Mouse (Mus musculus) ES-Bruce4 (cell line): ENCODE results near the gene Cdc42ep1. TPM values are rescaled to one million over a fixed set of nuclear protein-coding genes. Genes with fewer than 3 reads are reported as not detected.

Source experiments
- H3K27ac ChIP-seq: 2 replicates; pipeline ENCODE4 v1.5.1; 2012; ENCODE audit warnings: low read length, inconsistent platforms; ENCODE audit not compliant: insufficient read depth
- H3K27me3 ChIP-seq: 2 replicates; pipeline ENCODE4 v1.6.1; 2012; ENCODE audit warnings: mild to moderate bottlenecking, low read length, inconsistent platforms; ENCODE audit not compliant: control insufficient read depth, poor library complexity, insufficient read depth, severe bottlenecking
- H3K36me3 ChIP-seq: 2 replicates; pipeline ENCODE4 v1.6.1; 2012; ENCODE audit warnings: inconsistent platforms, mild to moderate bottlenecking, low read length, moderate library complexity; ENCODE audit not compliant: control insufficient read depth, poor library complexity, insufficient read depth, severe bottlenecking
- H3K4me1 ChIP-seq: one replicate; pipeline ENCODE4 v1.8.1; 2011; ENCODE audit warnings: low read length; ENCODE audit not compliant: control insufficient read depth, insufficient read depth
- H3K4me3 ChIP-seq: 2 replicates; pipeline ENCODE4 v1.5.1; 2011; ENCODE audit warnings: low read depth, mild to moderate bottlenecking, low read length
- H3K9ac ChIP-seq: 2 replicates; pipeline ENCODE4 v1.6.1; 2012; ENCODE audit warnings: low read depth, mild to moderate bottlenecking, inconsistent platforms; ENCODE audit not compliant: poor library complexity, severe bottlenecking
- H3K9me3 ChIP-seq: replicated peaks from 2 replicates; pipeline ENCODE4 v1.6.1; 2012; ENCODE audit warnings: mild to moderate bottlenecking, low read length, inconsistent platforms; ENCODE audit not compliant: control insufficient read depth, poor library complexity, insufficient read depth, severe bottlenecking
- CTCF ChIP-seq: IDR thresholded peaks from one replicate; pipeline ENCODE4 v1.8.1; 2011; ENCODE audit warnings: low read depth, low read length
- EP300 ChIP-seq: IDR thresholded peaks from 2 replicates; pipeline ENCODE4 v1.6.1; 2011; ENCODE audit warnings: low read depth, low read length; ENCODE audit not compliant: insufficient read depth
- POLR2A ChIP-seq: IDR thresholded peaks from one replicate; pipeline ENCODE4 v1.8.1; 2011; ENCODE audit warnings: low read length; ENCODE audit not compliant: insufficient read depth
- polyA plus RNA-seq: library from polyadenylated mRNA; stranded (reverse); fragments of >200 nt; gene quantifications from 2 replicates; pipeline ENCODE4 v1.2.4, GENCODE M21; 2011; ENCODE audit warnings: low read depth; ENCODE audit not compliant: missing spikeins, insufficient read depth, insufficient read length

The Cdc42ep1 gene
- polyA plus RNA-seq, 1 experiment, result 9.2 TPM

DNA sequence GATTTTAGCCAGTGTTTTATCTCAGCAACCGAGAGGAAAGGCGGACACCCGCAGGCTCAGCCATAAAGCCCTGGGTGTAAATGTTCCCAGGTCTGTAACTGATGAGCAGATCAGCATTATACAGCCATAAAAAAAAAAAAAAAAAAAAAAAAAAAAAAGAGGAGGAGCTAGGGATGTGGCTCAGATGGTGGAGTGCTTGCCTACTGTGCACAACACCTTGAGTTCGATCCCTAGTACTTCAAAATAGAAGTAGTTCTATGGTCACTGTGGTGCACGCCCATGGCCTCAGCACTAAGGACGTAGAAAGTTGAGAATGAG is 26.4 kb upstream of the Cdc42ep1 start:
- no peaks in the 10 kb centered on the region for H3K27me3 ChIP-seq
- no peak overlapping the region for H3K9ac ChIP-seq
- no peaks in the 10 kb centered on the region for H3K9me3 ChIP-seq
- peaks cover 6% of the 10 kb centered on the region for H3K4me1 ChIP-seq
- no peak overlapping the region for H3K4me3 ChIP-seq
- peak overlapping the region; percentile 3; the same call in 1 of the 2 replicates for H3K27ac ChIP-seq
- H3K36me3 ChIP-seq, result no peaks in the 10 kb centered on the region
- TF ChIP-seq EP300, result no peak
- TF ChIP-seq POLR2A, result no peak
- no peak for TF ChIP-seq CTCF

DNA sequence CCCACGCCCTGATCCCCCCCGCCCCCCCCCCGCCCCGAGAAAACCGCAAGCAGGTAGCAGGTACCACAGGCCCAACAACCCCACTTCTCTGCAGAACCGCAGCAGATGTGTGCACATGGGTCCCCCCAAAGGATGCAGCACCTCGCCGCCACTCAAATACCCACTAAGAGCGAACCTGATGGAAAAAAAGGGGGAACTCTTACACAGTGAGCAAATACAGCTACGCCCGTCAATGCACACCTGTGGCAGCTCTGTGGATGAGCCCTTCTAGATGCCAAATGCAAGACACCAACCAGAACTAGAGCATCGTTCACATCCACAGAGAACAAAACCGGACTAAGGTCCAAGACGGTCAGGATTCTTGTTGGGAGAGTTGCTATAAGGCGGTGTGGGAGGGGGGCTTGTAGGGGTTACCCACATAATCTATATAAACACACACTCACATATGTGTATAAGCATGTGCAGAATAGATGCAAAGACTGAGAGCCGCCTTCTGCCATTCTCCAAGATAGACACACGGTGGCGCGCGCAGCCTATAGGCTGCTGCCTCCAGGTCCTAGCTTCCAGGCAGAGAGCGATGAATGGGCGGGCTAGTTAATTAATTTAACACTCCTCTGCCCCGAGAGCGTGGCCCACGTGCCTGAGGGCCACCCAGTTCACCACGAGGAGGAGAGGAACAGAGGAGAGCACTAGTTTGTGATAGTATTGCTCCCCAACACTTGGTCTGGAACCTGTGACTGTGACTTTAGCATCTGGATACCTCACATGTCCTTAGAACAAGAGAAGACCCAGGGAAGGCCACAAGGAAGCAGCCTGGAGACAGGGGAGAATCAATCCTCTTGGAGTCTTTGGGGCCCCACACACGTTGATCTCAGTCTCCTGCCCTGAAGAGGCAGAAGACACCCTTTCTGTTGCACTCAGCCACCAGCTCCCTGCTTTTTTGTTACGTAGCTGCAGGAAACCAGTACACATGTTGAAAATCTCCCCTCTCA is 15.9 kb upstream of the Cdc42ep1 start:
- TF ChIP-seq CTCF (peak; percentile 94), POLR2A (no peak), EP300 (0 out of 2 replicates have a peak, but pooled peaks have one; percentile 46)
- no peak overlapping the region for H3K27ac ChIP-seq
- no peak overlapping the region for H3K4me3 ChIP-seq
- H3K27me3 ChIP-seq, result no peaks in the 10 kb centered on the region
- peaks cover 3% of the 10 kb centered on the region for H3K4me1 ChIP-seq
- H3K9me3 ChIP-seq, result no peaks in the 10 kb centered on the region
- H3K9ac ChIP-seq, result no peak overlapping the region
- H3K36me3 ChIP-seq, result no peaks in the 10 kb centered on the region

DNA sequence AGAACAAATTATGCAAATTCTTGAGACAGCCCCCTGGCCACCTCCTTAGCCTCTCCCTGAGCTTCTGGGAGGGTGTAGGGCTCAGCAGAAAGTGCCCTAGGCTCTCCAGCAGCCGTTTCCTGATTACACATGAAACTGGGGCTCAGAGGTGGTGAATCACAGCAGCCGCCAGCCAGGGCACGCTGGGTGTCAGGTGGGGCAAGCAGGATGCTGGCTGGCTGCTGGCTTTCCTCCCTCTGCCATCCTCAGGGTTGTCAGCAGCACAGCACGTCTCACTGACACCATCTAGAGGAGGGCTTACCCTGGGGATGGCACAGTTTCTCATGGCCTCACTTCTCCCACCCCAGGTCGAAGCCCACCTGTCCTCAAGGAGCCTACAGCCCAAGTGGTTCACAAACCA is 14.1 kb upstream of the Cdc42ep1 start:
- Histone ChIP-seq H3K9me3 (no peaks in the 10 kb centered on the region), H3K9ac (no peak overlapping the region), H3K4me1 (peaks cover 3% of the 10 kb centered on the region), H3K36me3 (no peaks in the 10 kb centered on the region), H3K27ac (no peak overlapping the region), H3K27me3 (no peaks in the 10 kb centered on the region), H3K4me3 (no peak overlapping the region)
- TF ChIP-seq EP300, result no peak
- TF ChIP-seq CTCF, result peak; percentile 36

DNA sequence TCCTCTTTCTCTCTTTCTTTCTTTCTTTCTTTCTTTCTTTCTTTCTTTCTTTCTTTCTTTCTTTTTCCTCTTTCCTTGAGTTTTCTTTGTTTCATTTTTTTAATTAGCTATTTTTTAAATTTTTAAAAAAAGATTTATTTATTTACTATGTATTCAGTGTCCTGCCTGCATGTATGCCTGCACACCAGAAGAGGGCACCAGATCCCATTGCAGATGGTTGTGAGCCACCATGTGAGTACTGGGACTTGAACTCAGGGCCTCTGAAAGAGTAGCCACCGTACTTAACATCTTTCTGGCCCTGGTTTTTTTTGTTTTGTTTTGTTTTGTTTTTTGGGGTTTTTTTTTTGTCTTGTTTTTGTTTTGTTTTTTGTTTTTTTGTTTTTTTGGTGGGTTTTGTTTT is 12.8 kb upstream of the Cdc42ep1 start:
- Histone ChIP-seq H3K27ac (no peak overlapping the region), H3K9me3 (no peaks in the 10 kb centered on the region), H3K27me3 (no peaks in the 10 kb centered on the region), H3K36me3 (no peaks in the 10 kb centered on the region), H3K4me1 (peaks cover 6% of the 10 kb centered on the region), H3K4me3 (no peak overlapping the region), H3K9ac (no peak overlapping the region)
- TF ChIP-seq POLR2A (no peak), CTCF (peak; percentile 52)

DNA sequence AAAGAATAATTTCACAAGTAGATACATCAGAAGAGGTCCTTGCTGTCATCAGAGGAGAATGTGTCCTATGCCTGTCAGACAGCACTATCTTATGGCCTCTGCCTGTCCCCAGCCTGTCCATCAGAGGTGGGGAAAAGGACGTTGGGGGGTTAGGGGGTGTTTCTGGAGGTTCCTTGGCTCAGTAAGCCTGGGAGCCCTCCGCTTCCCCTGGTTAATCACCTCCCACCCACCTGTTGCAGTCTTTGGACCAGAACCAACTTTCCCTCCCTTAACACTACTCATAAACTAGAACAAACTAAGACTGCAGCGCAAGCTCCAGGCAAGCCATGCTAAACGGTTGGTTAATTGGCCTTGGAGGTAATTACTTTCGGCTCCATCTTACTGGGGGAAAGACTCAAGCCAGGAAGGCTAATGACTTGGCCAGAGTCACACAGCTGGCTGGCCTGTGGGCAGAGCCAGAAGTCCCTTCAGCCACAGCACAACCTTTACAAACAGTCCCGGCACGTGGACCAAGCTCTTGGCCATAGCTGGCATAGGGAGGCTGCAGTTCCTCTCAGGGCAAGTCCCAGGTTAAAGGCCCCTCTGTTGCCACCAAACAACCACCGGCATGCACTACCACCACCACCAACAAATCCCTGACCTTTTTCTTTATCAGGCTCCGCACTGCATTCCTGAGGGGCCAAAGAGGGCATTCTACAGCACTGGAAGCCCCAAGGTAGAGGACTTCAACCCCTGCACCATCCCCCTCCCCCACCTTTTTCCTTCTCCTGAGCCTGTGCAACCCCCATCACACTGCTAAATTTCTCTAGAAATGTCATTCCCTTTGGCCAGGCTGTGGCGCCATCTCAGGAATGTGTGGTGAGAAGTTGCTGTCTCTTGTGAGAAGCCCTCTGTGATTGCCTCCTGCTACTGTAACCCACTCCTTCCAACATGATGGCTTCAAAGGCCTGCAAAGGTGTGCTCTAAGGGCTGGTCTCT is 11.4 kb upstream of the Cdc42ep1 start:
- Histone ChIP-seq H3K4me1 (peaks cover 12% of the 10 kb centered on the region), H3K4me3 (no peak overlapping the region), H3K27ac (no peak overlapping the region), H3K9me3 (no peaks in the 10 kb centered on the region), H3K9ac (no peak overlapping the region), H3K27me3 (no peaks in the 10 kb centered on the region), H3K36me3 (no peaks in the 10 kb centered on the region)
- TF ChIP-seq EP300 (no peak), POLR2A (no peak)
